In the genomic region with DNA sequence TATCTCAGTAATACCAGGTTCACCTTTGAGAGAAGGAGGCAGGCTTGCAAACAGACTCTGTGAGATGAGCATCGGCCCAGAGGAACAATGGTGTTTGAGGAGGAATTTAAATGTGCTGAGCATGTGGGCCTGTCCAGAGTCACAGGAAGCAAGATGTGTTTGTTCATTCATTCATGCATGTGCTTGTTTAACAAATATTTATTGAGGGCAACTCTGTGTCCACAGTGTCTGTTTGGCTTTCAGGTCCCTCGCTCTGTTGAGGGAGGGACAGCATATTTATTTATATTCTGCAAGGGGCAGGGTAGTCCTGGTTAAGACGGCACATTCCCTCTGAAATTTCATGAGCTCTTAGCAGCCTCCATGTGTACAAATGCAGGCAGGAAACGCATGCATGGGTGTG, we compare ENCODE assay signal across 11 mouse cellular contexts.
"Had no signal": no experiment of that assay in that cellular context is flagged by ENCODE, and none has a peak within 500 bp of the region (broad histone marks: within the 10 kb centered on the region; RNA-seq: fewer than 3 reads in every experiment).

No protein-coding gene starts in this region.

- H3K9ac ChIP-seq: limb, embryonic 15.5 days; midbrain, embryonic 13.5 days; neural tube, embryonic 12.5 days had no signal

- H3K4me2 ChIP-seq: limb, embryonic 15.5 days; midbrain, embryonic 13.5 days; neural tube, embryonic 12.5 days had no signal

- ATAC-seq: intestine, postnatal 0 days; lung, postnatal 0 days; midbrain, embryonic 13.5 days had no signal

- H3K27me3 ChIP-seq: limb, embryonic 15.5 days; midbrain, embryonic 13.5 days; neural tube, embryonic 12.5 days had no signal

- H3K27ac ChIP-seq: limb, embryonic 15.5 days; midbrain, embryonic 13.5 days; neural tube, embryonic 12.5 days had no signal

- H3K36me3 ChIP-seq: limb, embryonic 15.5 days; midbrain, embryonic 13.5 days; neural tube, embryonic 12.5 days had no signal

- DNase-seq: kidney, adult 8-10 months; kidney, postnatal 14 days; layer of hippocampus, postnatal 36 days; lung, adult 2 months; lung, postnatal 36 days; thymus, postnatal 36 days had no signal

- H3K4me1 ChIP-seq: midbrain, embryonic 13.5 days; neural tube, embryonic 12.5 days had no signal

- H3K9me3 ChIP-seq: limb, embryonic 15.5 days; midbrain, embryonic 13.5 days; neural tube, embryonic 12.5 days had no signal

- H3K4me3 ChIP-seq: limb, embryonic 15.5 days; midbrain, embryonic 13.5 days; neural tube, embryonic 12.5 days had no signal
